Mouse (Mus musculus) cortical plate, adult 2 months (tissue): Measurements from ENCODE around the gene Ctnnd2. TPM values are rescaled to one million over a fixed set of nuclear protein-coding genes. Genes with fewer than 3 reads are reported as not detected.
A peak's percentile ranks its signal among the peaks of the same experiment; 100 is the strongest.

Experiments
- H3K27ac ChIP-seq: fragments of 200-500 bp; 2 replicates; pipeline ENCODE4 v1.5.1; 2012; ENCODE audit warnings: low read length, control low read depth, inconsistent platforms; ENCODE audit not compliant: insufficient read depth
- H3K4me1 ChIP-seq: fragments of 200-500 bp; 2 replicates; pipeline ENCODE4 v1.6.1; 2011; ENCODE audit warnings: low read length; ENCODE audit not compliant: control insufficient read depth, insufficient read depth
- H3K4me3 ChIP-seq: fragments of 200-500 bp; 2 replicates; pipeline ENCODE4 v1.5.1; 2011; ENCODE audit warnings: mild to moderate bottlenecking, low read length, control low read depth; ENCODE audit not compliant: insufficient read depth
- CTCF ChIP-seq: fragments of 200-500 bp; IDR thresholded peaks from 2 replicates; pipeline ENCODE4 v1.5.1; 2011; ENCODE audit warnings: mild to moderate bottlenecking, control low read depth, low read length; ENCODE audit not compliant: insufficient read depth; ENCODE audit errors: extremely low read depth
- POLR2A ChIP-seq: fragments of 200-500 bp; IDR thresholded peaks from 2 replicates; pipeline ENCODE4 v1.6.1; 2011; ENCODE audit warnings: mild to moderate bottlenecking, low read length, control low read depth; ENCODE audit not compliant: insufficient read depth; ENCODE audit errors: extremely low read depth
- polyA plus RNA-seq: library from polyadenylated mRNA; depleted of rRNA; stranded (reverse); fragments of >200 nt; gene quantifications from 2 replicates; pipeline ENCODE4 v1.2.3, GENCODE M21; 2012

Ctnnd2 gene
- polyA plus RNA-seq, 1 experiment = 133 TPM

DNA sequence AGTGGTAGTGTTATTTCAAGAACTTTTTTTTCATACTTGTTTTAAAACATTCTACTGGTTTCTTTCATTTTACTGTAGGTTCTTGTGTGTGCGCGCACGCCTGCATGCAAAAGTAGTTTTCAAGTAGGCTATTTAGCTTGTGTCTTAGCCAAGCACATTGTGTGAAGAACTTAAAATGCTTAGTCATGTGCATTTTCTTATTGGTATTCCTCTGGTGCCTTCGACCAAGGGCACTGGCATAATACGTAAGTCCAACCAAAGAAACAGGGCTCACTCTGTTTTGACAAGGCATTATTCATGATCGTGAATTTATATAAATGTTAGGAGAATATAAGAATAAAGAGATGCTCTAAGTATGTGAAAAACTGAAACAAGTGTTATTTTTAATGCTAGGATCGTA, 278.4 kb downstream of the Ctnnd2 start:
- no peak for TF ChIP-seq CTCF
- TF ChIP-seq POLR2A = no peak
- Histone ChIP-seq H3K4me3 (no peak overlapping the region), H3K4me1 (peaks cover 4% of the 10 kb centered on the region; the same call in 1 of the 2 replicates), H3K27ac (no peak overlapping the region)

DNA sequence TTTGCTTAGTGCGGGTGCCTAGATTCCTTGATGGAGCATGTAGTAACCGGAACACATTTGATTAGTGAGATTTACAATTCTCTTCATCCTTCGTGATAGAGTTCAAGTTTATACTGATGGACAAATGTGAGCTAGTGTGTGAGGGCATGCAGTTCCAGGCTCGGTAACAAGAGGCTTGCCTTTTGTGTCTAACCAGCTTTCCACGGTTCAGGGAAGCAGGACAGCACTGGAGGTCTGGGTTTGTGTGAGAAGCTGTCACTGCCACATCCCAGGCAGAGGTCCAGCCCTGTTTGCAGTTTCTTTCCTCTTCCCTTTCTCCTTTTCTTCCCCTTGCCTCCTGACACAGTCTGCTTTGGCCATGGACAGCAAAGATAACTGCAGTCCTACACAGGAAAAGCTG, 279.5 kb downstream of the Ctnnd2 start:
- TF ChIP-seq POLR2A (no peak), CTCF (no peak)
- H3K4me3 ChIP-seq = no peak overlapping the region
- H3K4me1 ChIP-seq = peaks cover 4% of the 10 kb centered on the region; the same call in 1 of the 2 replicates
- 0 out of 2 replicates have a peak overlapping the region, but pooled peaks have one; percentile 2 for H3K27ac ChIP-seq

DNA sequence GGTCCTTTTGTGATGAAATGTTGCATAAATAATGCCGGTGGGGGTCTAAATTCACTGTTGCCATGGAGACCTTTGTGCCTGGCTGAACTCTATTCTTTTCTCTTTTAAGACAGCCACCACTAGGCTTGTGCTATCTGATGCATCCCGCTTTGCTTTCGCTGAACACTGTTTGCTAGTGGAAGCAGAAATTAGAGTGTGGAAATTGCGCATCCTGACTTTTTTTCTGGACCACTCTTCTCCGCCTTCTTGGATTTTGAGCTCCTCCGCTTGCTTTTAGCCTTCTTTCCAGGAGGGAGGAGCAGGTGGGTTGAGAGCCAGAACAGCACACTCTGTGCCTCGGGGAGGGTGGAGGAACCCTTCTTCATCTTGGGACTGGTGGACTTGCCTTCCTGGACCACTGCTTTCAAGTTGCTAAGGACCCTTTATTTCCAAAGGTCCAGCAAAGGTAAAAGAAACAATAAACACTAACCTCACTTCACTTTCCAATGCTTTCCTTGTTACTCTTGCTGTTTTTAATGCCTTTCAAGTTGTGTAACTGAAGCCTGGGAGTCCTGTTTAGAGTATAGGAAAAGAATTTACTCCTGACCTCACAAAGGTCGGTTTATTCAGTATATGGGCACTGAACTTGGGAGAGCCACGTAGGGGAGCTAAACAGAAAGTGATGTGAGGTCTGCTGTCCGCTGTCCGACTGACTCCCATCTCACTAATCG, 285.3 kb downstream of the Ctnnd2 start:
- no peak for TF ChIP-seq CTCF
- TF ChIP-seq POLR2A = peak; percentile 26; the same call in 1 of the 2 replicates
- Histone ChIP-seq H3K27ac (no peak overlapping the region), H3K4me3 (peak overlapping the region; percentile 8), H3K4me1 (peaks cover 1% of the 10 kb centered on the region; the same call in 1 of the 2 replicates)

DNA sequence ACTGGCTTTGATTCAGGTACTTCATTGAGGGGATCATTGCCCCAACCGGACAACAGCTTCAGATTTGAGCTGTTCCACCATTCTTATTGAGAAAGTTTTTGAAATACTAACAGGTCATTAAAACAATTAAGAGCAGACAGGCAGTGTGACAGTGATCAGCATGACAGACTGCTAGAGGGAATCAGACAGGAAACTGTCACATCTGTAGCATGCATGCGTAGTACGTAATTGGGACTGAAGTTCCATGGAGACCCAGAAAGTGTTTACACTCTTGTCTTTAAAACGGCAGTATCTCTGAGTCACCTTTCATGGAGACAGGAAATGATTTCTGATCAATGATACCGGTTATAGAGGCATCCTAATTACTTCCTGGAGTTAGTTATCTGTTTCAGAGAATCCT, 286.3 kb downstream of the Ctnnd2 start:
- TF ChIP-seq CTCF (no peak), POLR2A (no peak)
- Histone ChIP-seq H3K4me1 (peaks cover 1% of the 10 kb centered on the region), H3K27ac (no peak overlapping the region), H3K4me3 (peak overlapping the region; percentile 8)

DNA sequence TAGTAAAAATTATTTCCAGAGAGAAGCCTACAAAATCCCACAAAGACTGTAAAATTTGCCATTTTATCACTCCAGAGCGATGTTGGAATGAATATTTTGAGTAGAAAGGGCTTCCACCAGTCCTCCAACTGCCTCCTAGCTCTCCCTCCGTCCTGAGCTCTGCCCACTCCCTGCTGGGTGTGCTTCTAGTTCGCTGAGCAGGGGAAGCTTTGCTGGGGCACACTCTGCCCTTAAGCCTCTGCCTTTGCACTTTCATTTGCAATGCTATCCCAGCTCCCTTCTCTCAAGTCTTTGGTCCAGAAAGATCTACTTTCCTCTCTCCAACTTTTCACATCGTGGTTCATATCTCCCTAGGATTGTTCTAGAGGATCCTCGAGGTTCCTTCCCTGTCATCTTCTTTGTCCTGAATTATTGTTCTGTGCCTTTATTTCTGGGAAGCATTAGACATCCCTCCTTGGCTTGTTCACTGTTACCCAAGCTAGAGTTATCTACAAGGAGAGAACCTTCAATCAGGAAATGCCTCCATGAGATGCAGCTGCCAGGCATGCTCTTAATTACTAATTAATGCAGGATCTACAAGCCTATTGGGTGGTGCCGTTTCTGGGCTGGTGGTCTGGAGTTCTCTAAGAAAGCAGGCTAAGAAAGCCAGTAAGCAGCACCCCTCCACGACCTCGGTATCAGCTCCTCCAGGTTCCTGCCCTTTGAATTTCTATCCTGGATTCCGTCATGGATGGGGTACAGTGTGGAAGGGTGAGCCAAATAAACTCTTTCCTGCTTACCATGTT, 288.1 kb downstream of the Ctnnd2 start:
- Histone ChIP-seq H3K27ac (no peak overlapping the region), H3K4me3 (no peak overlapping the region), H3K4me1 (peaks cover 3% of the 10 kb centered on the region)
- TF ChIP-seq POLR2A (no peak), CTCF (no peak)

DNA sequence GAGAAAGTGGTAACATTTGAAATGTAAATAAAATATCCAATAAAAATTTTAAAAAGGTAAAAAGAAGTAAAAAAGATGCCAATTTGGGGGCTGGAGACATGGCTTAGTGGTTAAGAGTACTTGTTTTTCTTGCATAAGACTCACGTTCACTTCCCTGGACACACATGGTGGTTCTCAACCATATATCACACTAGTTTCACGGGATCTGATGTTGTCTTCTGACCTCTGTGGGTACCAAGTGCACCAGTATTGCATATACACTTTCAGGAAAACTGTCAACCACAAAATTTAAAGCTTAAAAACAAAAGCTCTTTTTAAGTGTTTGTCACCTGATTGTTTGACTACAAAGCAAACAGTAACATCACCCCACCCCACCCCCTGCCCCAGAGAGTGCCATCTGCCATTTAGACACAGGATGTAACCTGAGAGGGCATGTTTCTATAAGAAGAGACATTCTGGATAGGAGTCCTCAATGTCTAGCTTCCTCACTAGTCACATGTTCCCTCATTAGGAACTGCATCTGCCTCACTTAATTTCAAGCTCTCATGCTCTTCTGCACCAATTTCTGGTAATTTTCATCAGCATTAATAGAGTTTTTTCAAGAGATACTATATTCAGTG, 290.5 kb downstream of the Ctnnd2 start:
- H3K4me3 ChIP-seq = no peak overlapping the region

DNA sequence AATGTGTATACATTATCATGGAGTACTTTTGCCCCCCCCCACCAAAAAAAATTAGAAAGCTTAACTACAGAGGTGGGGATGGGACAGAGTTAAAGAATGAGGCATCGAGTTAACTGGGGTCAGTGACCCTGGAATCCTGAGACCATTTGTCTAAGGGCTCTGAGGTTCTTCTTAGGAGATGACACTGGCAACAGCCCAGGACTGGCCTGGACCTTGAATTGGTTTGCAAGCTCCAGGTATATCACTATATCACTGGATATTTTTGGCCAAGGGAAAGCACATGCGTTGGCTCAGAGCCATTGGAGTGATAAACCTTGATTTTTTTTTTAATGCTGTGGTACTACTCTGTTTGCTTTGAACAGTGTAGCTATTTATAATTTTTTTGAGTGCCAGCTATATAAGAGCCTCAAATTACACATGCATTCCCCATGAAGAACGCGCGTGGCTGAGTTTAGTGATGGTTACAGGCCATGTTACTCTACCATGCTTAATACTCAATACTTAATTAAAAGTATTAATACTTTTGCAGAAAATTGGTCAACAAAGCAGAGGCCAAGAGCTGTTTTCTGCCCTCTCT, 291.2 kb downstream of the Ctnnd2 start:
- H3K27ac ChIP-seq = no peak overlapping the region
- no peak overlapping the region for H3K4me3 ChIP-seq
- TF ChIP-seq POLR2A (no peak), CTCF (no peak)
- peaks cover 3% of the 10 kb centered on the region for H3K4me1 ChIP-seq

More for the DNA sequence above, 290.5 kb downstream of the Ctnnd2 start:
- TF ChIP-seq CTCF = no peak
- TF ChIP-seq POLR2A = no peak
- H3K4me1 ChIP-seq = peaks cover 3% of the 10 kb centered on the region
- no peak overlapping the region for H3K27ac ChIP-seq

DNA sequence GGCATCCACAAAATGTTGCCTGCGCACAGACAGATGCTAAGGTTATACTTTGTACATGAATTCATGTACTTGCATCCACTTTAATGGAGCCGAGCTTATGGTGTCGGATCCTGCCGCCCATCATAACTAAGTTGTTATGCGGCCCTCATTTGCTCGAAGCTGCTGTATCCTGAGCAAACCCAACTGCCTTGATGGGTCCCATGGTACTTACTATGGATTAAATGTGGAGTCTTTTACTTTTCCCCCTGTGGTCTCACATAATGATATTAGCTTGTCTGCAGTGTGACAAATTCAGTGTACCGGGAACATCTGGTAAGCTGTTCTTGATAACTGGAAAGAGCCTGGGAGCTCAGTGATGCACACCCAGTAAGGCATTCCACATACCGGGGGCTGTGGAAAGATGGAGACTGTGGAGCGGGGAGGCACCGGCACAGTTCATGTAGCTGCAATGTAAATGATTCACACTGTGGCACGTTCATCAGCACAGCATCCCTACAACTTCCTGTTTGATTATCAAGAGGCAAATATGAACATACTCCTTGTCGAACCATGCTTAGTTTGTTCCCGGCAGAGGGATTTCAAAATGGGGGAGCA, 294.7 kb downstream of the Ctnnd2 start:
- no peak for TF ChIP-seq CTCF
- TF ChIP-seq POLR2A = no peak
- no peak overlapping the region for H3K4me3 ChIP-seq
- peaks cover 2% of the 10 kb centered on the region for H3K4me1 ChIP-seq
- H3K27ac ChIP-seq = no peak overlapping the region

DNA sequence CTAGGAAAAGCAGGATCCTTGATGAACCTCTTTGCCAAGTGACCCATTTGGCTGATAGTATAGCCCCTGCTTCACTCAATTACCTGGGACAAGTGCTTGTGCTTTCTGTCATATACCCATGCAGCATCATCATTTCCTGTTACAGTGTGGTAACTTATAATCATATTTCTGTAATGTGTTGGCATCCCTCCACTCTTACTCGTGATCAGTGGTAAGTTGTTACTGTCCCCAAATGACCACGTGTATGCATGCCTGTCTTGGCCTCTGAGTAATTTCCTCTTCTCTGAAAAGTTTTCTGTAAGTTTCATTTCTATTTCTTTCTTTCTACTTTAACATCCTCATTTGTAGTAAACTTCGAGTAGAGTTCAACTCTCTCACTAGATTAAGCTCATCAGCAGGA, 296.4 kb downstream of the Ctnnd2 start:
- TF ChIP-seq POLR2A (no peak), CTCF (no peak)

DNA sequence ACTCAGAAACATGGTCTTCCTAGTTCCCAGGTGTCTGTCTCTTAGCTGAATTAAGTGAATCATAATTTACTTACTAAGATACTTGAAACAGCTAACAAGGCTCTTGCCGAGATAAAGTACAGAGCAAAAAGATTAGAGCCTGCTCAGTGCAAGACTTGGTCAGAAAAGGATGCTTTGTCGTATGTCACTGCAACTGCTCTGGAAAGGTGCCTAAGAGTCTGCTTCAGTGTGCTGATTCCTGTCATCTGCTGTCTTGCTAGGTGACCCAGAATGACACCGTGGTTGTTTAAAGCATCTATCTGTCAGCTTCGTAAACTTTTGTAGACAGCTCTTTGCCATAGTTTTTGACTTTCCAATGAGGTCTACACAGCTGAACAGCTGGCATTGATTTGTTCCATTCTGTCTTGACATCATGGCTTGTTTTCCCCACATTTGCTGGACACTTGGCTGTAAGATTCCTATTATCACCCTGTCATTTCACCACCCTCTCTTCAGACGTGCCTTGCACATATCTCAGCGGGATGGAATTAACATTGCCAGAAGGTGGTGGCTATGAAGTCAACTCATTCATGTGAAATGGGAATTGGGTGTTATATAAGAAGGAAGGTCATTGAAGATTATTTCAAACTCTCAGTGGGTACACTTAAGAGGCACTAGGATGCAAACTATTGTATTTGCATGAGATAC, 299.0 kb downstream of the Ctnnd2 start:
- no peak overlapping the region for H3K27ac ChIP-seq
- TF ChIP-seq POLR2A (no peak), CTCF (no peak)
- H3K4me3 ChIP-seq = no peak overlapping the region
- H3K4me1 ChIP-seq = no peaks in the 10 kb centered on the region; the same call in 1 of the 2 replicates

More for the DNA sequence above, 296.4 kb downstream of the Ctnnd2 start:
- peaks cover 2% of the 10 kb centered on the region for H3K4me1 ChIP-seq
- no peak overlapping the region for H3K27ac ChIP-seq
- H3K4me3 ChIP-seq = no peak overlapping the region
